Mouse (Mus musculus) ovary, postnatal 10 days (tissue): ENCODE results near the gene Ppcs.
A peak's percentile ranks its signal among the peaks of the same experiment; 100 is the strongest.

Source experiments
- DNase-seq: peaks from one replicate; pipeline ENCODE4 v3.0.0; 2022; ENCODE audit warnings: low spot score

Ppcs gene

DNA sequence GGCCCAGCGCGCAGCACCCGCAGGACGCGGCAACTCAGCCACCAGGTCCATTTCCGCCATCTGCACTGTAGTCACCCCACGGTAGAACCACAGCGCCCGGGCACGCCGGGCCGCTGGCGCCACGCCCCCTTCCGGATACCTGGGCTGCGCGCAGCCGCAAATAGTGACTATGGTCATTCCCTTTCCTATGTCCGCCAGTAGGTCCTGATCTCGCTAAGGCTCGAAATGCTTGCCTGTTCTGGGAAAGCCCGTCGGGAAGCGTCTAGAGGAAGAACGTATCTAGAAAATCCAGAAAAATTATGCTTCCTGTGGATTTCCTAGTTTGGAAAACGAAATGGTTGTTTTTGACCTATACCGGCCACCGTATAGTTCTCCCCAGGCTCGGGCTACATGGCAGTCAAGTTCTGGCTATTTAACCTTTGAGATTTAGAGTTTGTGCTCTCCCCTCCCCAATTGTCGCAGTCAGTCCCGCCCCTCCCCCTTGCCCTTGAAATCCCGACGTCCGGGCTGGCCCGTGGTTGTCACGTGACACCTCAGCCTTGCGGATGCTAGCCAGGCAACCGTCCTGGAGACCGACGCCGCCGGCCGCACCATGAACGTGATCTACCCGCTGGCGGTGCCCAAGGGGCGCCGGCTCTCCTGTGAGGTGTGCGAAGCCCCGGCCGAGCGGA, at the start of gene Ppcs, which contains the start of gene Zmynd12:
Gene Ppcs, minus strand, starts transcription at position 127 of the 671 bp plus-strand sequence.
Gene Zmynd12, plus strand, starts transcription at position 521 of the 671 bp plus-strand sequence.
- DNase-seq, result peak; percentile 86

DNA sequence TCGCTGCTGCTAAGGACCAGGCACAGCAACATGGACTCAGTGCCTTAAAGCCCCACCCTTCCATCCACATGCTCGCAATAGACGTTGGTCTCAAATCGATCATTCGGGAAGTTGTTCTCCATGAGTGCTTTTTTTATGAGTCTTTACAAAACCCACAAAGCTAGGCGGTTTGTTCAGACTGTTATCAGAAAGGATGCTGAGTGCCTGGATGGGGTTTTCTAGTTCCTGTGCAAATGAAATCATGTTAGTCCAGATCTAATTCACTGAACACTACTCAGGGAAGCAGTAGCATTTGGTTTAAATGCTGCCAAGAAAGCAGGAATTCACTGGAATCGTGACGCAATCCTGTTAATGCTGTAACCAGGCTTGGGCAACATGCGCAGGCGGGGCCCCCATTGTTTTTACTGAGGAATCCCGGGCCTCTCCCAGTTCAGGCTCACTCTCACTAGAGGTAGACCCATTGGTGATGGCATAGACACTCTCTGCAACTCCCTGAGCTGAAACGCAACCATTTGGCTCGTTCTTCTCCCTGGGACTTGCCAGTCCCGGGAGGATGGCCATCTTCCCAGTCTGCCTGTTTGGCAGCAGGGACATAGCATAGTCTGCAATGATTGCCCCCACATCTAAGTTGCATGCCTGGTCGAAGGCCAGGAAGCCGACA, 45.6 kb upstream of the Ppcs start:
- no peak for DNase-seq

DNA sequence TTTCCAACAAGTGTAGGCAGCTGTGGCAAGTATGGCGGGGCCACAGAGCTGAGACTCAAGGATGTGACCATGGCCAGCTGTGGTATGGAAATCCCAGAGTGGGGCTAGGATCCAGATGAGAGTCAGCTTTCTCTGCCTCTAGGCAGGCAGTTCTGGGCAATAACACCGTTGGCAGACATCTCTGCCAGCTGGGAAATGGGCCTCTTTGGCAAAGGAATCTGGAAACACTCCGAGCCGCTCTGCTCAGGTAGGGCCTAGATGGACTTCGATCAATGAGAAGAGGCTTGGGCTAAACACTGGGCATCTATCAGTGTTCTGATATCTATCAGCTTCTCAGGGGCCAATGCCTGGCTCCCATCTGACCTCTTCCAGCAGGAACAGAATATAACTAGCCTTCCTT, 43.6 kb upstream of the Ppcs start:
- DNase-seq, result no peak

DNA sequence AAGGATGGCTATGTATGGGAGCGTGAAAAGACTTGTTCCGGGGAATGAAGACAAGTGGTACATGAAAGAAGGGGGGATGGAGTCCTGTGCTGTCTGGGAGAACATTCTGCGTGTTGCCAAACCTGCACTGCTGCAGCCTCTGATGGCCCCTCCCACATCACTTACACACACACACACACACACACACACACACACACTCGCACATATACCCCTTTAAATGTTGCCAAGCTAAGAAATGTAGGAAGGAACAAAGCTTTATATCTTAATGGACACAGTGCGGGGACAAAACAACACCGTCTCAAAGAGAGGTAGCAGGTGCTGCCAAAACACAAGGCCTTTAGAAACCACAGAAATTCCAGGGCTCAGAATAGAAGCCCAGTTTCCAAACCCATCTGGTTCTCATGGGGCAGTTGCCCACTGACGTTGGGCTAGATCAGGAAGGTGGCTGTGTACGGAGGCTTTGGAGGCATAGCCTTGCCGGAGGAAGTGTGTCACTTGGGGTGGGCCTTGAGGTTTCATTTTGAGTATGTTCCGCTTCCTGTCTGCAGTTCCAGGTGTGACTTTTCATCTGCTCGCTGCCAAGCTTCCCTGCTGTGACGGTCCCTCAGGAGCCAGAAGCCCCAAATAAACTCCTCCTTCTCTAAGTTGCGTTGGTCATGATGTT, 41.7 kb upstream of the Ppcs start:
- no peak for DNase-seq

DNA sequence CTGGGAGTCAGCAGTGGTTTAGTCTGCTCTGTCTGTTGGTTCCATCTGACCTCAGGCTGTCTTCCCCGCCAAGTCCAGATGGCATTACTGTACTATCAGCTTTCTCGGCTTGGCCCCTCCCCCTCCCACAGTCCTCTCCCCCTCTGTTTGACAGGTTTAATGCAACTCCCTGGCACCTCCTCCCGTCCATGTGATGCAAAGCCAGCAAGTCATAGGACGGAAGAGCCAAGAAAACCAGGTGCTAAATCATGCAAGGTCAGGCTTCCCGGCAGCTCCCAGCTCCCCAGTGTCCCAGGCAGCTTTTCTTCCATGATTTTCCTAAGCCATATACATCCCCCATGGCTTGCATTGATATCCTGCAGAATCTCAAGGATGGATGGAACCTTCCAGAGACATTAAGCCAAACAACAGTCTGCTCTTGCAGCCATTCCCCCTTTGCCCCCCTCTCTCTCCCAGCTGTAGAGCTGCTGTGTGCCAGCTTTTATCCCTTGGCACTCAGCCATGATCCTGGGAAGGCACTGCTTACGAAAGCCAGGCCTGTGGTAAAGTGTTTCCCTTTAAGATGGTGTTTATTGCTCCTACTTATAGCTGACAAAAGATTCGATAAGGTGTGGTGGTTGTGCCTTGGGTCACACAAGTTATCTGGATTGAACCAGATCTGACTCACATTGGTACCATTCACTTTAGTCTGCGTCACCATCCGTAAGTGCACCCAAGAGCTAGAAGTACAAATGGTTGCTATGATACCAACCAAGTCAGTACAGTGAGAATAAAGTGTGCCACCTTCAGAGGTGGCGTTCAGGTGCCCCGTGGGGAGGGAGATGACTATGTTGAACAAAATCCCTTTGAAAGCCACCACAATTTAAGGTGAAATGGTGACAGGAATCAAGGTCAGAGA, 40.9 kb upstream of the Ppcs start:
- no peak for DNase-seq

DNA sequence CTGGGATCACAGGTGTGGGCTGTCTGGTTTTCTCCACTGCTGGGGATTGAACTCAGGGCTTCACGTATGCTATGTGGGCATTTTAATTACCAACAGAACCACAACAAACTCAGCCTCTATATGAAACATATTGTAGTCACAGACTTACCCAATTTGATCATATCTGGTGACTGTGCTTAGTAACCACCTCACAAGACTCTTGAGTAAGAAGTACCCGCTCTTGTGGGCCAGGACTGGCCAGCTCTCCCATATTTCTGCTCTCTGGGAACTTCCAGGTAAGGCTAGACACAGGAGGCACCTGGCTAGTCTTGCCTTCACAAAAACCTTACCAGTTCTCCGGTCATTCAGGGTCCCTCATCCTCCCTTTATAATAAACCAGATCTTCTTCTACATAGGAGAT, 40.2 kb upstream of the Ppcs start:
- DNase-seq, result no peak

DNA sequence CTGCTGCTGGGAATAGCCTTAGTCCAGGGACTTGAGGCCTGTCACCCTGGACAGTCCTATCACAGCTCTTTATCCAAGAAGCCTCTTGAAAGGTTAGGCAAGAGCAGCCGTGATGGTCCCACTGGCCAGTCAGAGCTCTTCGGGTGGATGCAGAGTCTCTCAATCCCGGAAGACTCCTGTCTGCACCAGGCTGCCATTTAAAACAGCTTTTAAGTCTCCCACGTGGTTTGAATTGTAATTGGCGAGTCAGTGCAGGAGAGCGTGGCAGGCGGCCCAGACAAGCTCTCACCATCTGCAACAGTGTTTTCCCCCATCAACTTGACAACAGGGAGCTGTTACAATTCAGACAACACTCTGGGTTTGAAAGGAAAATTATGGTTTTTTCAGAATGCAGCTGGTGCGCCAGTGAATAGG, 38.5 kb upstream of the Ppcs start:
- DNase-seq, result peak; percentile 13

DNA sequence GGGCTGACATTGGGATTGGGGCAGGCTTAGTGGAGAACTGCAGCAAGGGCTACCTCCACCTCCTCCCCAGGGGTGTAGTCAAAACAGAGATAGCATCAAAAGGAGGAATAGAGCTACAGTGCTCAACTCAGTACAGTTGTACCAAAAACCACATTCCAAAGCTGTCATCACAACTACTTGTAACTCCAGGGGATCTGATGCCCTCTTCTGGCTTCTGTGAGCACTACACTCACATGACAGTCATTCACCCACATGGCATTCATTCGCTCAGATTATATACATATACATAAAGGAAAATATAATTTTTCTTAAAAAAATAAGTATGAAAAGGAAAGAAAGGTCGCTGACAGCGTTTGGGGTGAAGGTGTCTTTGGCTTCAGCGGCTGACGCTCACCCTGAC, 38.1 kb upstream of the Ppcs start:
- DNase-seq, result no peak

DNA sequence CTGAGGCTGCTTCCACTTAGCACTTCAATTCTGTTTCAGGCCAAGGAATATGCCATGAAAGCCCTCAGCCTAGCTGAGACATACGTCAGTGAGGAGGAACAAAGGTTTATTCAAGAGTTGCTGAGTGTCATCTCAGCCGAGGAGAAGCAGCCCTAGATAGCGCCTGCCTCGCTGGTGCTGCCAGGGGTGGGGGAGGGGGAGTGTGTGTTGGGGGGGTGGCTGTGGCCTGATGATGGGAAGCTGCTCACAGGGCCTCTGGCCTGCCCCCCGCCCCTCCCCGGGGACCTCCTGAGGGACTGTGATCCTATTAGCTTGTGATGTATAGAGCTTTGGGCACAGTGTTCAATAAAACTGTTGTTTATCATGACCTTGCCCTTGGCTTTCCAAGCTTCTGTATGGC, 31.3 kb upstream of the Ppcs start:
- no peak for DNase-seq

DNA sequence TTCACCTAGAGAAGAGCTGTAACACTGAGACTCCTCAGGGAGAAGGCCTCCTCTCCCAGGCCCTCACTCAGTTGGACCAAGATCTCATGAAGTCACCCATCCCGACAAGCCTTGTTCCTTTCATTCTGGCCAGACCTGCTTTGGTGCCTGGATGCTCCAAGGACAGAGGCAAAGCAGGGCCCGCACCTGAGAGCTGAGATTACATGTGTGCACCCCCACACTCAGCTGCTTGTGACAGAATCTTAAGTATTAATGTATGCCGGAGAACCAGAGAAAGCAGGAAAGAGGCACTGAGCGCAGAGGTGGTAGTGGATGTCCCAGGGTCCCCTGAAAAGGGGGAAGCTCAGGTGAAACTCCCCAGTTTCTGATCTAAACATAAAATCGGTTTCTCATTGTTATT, 30.9 kb upstream of the Ppcs start:
- no peak for DNase-seq

DNA sequence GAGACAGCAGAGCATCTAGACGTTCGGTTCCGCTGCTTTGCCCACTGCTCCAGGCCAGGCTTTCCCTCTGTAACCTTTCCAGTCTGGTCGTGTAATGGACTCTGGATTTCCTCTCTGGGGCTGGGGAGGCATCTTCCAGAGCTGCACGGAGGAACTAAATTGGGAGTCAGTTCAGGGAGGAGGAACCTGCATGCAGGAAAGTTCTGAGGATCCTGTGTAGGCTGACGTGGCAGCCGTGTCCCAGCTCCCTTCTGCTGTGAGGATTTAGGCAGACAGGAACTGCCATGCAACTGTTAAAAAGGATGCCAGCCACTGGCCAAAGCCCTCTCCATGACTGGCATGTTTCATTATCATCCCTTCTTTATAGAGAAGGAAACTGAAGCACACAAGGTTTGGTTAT, 28.2 kb upstream of the Ppcs start:
- no peak for DNase-seq

DNA sequence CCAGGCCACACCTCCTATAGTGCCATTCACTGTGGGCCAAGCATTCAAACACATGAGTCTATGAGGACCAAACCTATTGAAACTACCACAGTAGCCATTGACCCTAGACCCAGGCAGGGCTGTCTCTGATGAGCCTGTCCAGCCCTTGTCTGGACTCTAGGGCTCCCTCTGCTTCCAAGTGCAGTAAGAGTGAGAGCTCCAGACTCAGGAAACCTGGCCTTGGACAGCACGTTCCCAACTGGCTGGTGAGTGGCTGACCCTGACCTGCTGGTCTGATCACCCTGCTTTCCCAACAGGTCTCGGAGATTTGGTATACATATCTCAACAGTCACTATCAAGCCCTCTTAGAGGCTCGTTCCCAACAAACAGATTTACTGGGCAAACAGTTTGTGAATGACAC, 25.6 kb upstream of the Ppcs start:
- no peak for DNase-seq

DNA sequence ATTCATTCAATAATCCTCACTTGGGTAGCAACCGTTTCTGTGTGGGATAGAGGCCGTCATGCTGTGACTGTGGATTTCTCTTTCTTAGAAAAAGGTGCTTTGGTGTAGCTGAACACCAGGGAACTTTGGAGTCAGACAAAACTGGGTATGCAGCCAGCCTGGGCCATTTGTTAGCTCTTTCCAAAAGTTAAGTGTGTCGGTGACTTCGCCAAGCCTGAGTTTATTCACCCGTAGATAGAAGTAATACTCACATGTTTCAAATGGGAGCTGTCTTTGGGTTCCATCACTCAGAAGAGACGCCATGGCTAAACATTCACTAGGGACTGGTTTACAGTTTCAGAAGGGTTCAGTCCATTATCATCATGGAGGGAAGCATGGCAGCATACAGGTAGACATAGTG, 25.0 kb upstream of the Ppcs start:
- no peak for DNase-seq

DNA sequence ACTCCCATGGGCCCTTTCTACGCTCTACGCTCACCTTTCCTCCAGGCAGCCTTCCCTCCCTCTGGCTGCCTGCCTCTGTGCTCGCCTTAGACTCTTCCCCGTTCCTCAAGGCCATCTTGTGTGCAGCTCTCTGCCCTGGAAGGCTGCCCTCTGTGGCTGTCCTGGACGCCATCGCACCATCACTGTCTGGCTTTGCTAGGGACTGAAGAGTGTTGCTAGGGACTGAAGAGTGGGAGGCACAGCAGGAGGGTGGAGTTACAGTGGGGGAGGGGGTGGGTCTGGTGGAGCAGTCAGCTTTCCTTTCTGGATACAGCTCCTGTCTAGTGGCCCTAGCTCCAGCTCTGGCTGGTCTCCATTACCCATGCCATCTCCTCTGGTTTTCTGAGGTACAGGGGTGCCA, 20.3 kb upstream of the Ppcs start:
- no peak for DNase-seq

DNA sequence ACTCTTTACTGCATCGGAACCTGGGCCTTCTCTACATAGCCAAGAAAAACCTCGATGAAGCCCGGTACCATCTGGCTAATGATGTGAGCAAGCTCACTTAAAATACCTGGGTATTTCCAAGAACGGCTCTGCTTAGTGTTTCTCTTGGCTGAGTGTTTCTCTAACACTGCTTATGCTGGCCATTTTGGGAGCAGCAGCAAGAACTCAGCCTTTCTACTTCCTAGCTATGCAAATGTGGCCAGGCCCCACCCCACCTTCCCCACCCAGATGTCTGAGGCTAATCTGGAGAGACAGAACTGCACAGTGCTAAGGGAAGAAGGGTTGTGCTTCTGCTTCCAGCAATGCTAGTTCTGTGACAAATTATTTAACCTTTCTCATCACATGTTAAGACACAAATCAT, 19.6 kb upstream of the Ppcs start:
- no peak for DNase-seq

DNA sequence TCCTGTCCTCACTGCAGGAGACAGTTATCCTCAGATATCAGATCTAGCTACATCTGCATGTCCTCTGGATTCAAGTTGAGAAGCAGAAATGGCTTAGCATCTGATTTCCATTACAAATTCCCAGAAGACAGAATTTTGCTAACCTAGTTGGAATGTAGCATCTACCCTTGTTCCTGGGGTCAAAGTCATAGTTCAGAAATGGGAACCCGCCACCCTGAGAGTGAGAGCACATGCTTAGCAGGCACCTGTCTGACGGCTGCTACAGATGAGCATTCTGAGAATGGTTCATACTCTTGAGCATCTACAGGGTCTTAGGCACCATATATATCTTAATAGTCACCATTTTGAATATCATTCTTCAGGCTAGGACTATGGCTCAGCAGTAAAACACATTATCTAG, 15.7 kb upstream of the Ppcs start:
- DNase-seq, result no peak

DNA sequence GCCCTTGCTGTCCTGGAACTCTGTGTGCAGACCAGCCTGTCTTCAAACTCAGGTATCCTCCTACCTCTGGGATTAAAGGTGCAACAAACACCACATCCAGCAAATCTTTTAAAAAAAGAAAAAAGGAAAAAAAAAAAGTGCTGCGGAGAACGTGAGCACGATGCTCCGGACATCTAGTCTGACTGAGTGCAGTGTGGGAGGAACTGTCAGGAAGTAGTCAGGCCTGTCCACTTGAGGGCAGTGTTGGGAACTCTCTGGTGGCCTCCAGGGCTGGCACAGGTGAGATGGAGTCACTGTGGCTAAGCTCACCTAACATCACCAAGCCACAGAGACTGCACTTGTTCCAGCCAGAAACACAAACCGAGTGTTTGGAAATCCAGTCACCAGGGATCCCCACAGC, 8.5 kb upstream of the Ppcs start:
- no peak for DNase-seq

DNA sequence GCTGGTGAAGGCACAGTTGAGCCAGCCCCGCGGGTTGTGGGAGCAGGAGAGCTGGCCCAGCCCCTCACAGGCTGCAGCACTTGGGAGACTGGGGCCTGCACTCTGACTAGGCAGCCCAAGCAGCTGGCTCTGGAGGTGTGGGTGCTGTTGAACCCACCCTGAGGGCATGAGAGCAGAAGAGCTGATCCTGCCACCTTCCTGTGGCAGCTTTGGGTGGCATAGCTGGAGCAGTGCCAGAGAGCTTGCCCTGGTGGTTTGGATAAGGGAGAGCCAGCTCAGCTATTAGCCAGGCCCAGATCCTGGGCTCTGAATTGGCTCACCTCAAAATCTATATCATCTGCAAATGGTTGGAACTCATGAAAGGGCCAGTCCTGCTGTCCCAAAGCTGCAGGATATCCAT, 5.5 kb upstream of the Ppcs start:
- no peak for DNase-seq

DNA sequence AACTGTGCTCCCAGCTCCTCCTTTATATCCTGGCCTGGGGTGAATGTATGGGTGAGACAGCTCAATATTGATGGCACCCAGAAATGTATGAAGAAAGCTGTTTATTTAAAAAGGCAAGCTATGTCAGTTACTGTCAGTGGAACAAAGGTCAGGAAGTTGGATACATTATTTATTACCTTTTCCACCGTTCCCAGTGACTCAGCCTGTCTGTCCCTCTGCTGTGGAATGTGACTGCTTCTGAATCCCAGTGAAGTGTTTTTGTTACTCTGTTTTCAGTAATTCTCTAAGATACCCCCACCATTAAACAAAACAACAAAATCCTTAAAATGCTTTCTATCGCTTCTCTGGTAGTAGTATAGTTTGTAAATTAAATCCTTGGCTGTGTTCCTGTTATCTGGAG, 3.4 kb upstream of the Ppcs start:
- no peak for DNase-seq

DNA sequence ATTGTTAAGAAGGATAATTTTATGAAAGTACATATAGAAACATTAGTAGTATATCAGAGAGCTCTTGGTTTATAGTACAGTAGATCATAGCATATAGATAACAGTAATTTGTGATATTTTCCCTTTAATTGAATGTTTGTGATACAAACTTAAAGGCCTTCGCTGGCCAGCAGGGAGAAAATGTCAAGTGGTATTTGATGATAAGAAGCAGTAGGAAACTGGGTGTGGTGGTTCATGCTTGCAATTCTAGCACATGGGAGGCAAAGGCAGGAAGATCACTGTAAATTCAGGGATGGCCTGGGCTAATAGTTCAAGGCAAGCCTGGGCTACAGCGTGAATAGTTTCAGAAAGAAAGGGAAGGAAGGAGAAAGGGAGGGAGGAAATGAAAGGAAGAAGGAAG, 2.9 kb upstream of the Ppcs start:
- DNase-seq, result no peak

DNA sequence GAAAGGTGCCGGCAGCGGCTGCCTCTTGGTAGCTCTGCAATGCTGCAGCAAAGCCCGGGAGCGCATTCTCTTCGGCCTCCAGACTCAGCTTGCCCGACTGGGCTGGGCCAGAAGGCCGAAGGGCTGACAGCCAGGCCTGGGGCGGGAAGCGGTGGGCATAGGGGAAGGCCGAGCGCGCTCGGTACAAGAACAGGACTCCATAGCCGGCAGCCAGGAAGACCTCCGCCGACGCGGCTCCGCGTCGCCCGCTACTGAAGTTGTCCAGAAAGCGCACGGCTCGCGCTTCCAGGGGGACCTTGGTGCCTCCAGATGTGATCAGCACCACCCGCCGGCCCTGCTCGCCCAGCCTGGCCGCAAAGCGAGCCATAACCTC, 313 bp downstream of the Ppcs start:
- no peak for DNase-seq

DNA sequence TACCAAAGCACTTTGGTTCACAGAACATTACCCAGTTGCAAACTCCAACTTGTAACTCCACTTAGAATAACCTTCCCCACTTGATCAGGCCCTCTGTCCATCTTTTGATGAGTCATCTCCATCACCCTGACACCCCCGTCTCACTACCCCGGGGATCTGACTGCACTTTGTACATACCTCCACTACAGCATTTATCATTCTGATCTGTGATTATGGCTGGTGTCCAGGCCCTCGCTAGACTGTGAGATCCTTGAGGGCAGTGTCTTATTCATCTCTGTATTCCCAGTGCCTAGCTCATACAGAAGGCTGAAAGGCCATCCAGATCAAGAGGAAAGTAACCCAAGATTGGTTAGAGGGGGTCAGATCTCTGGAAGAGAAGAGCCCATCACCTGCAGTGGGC, 1.0 kb downstream of the Ppcs start:
- no peak for DNase-seq

DNA sequence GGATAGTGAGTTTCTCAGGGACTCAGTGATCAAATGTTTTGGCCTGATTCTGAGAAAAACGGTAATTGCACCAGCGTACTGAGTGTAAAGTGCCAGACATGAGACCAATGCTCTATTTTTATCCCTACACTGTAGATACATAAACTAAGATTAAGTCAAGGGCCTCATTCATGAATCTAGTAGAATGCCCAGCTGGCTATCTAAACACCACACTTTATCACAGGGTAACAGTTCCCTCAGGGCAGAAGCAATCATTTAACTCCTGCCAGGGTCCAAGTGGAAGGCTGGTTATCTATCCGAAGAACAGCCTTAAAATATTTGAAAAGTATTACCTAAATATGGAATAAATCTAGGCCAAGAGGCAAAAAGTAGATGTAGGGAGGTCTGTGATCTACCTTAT, 4.3 kb downstream of the Ppcs start:
- no peak for DNase-seq
